Mouse (Mus musculus) megakaryocyte, embryonic 14.5 days (primary cell): ENCODE results near the gene Gm47289.

Experiments
- FLI1 ChIP-seq: IDR thresholded peaks from 2 replicates; pipeline ENCODE4 v1.6.1; 2012; ENCODE audit warnings: low read length, inconsistent platforms, mixed read lengths
- GATA1 ChIP-seq: IDR thresholded peaks from 3 replicates; pipeline ENCODE4 v1.6.1; 2012; ENCODE audit warnings: mixed read lengths, low read length, inconsistent platforms, borderline replicate concordance

DNA sequence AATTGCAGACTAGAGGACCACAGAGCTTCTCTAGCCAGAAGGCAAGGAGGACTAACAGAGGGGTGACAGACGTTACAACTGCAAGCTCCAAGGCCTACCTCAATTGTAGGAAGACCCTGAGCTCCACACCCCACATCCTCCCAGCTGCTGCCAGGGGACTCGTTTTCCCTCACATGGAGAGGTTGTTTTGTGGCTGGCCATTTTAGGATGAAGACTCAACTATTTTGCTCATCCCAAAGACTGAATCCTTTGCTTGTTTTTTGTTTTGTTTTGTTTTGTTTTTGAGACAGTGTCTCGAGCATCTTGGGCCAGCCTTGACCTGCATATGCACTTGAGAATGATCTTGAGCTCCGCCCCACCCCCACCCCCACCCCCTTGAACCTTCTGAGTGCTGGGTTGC lies at the start of gene Gm47289:
- no peak for TF ChIP-seq GATA1
- no peak for TF ChIP-seq FLI1
